Mouse (Mus musculus) stomach, postnatal 0 days (tissue): ENCODE results near the gene Zfhx3. TPM values are rescaled to one million over a fixed set of nuclear protein-coding genes. Genes with fewer than 3 reads are reported as not detected.

Source experiments
- ATAC-seq: fragments of 200-750 bp; cut with Nextera tagmentation; 2 replicates; pipeline ENCODE4 v1.8.0; 2017; ENCODE audit not compliant: low FRiP score, low TSS enrichment
- DNase-seq: peaks from one replicate; pipeline ENCODE4 v3.0.0-alpha.2; 2016; ENCODE audit warnings: low spot score
- H3K27ac ChIP-seq: fragments of 300-500 bp; sonication (generic); replicated peaks from 2 replicates; pipeline ENCODE4 v1.5.1; 2014; ENCODE audit warnings: mild to moderate bottlenecking, control low read depth
- H3K27me3 ChIP-seq: fragments of 300-500 bp; sonication (generic); 2 replicates; pipeline ENCODE4 v1.6.1; 2014; ENCODE audit warnings: low read length; ENCODE audit not compliant: control insufficient read depth, insufficient read depth
- H3K36me3 ChIP-seq: fragments of 300-500 bp; sonication (generic); 2 replicates; pipeline ENCODE4 v1.6.1; 2014; ENCODE audit warnings: low read length, mixed read lengths; ENCODE audit not compliant: control insufficient read depth, insufficient read depth
- H3K4me1 ChIP-seq: fragments of 300-500 bp; sonication (generic); replicated peaks from 2 replicates; pipeline ENCODE4 v1.6.1; 2014; ENCODE audit warnings: antibody characterized with exemption; ENCODE audit not compliant: control insufficient read depth, insufficient read depth
- H3K4me2 ChIP-seq: fragments of 300-500 bp; sonication (generic); replicated peaks from 2 replicates; pipeline ENCODE4 v1.6.1; 2014; ENCODE audit warnings: low read depth, mild to moderate bottlenecking, control low read depth, moderate library complexity
- H3K4me3 ChIP-seq: fragments of 300-500 bp; sonication (generic); 2 replicates; pipeline ENCODE4 v1.5.1; 2014; ENCODE audit warnings: low read depth, low read length, control low read depth
- H3K9ac ChIP-seq: fragments of 300-500 bp; sonication (generic); 2 replicates; pipeline ENCODE4 v1.6.1; 2014; ENCODE audit warnings: mild to moderate bottlenecking, low read length, control low read depth, mixed read lengths
- H3K9me3 ChIP-seq: fragments of 300-500 bp; sonication (generic); 2 replicates; pipeline ENCODE4 v1.6.1; 2016; ENCODE audit warnings: low read length; ENCODE audit not compliant: control insufficient read depth
- CTCF ChIP-seq: IDR thresholded peaks from 2 replicates; pipeline ENCODE4 v1.5.1; 2016; ENCODE audit warnings: antibody characterized with exemption, low read depth, mild to moderate bottlenecking, moderate library complexity
- EP300 ChIP-seq: optimal IDR thresholded peaks from 2 replicates; pipeline ENCODE3; 2016; ENCODE audit warnings: antibody characterized with exemption
- WGBS: fragments of 180-500 bp; shearing (Covaris S2); extraction: QIAGEN DNeasy Blood & Tissue Kit; methylation state at CpG from one replicate; pipeline ENCODE4 v1.1.7; 2014; 5-methylcytosine and 5-hydroxymethylcytosine counted together
- polyA plus RNA-seq: library from polyadenylated mRNA; unstranded; fragments of >200 nt; fragmentation: Nextera tagmentation; extraction: Ambion mirVana; gene quantifications from 2 replicates; pipeline ENCODE4 v1.2.1, GENCODE M21; 2015

Zfhx3 gene
- polyA plus RNA-seq, 1 experiment from 2014 or later: 4.6 TPM

DNA sequence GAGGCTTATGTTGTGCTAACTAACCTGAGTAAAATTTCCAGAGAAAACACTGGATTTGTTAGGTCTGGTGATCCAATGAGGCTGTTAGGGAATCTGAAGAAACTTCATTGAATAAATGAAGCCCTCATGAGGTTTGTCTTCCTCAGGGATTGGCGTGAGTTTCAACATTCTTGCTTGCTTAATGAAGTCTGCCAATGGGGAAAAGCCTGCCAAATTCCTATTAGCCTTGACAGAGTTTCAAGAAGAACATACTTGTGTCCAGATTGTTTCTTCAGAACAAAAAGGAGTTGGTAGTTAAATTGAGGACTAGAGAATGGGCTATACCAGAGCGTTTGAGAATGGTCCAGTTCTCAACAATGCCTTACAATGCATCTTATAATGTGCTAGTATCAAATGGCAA, 385.3 kb downstream of the Zfhx3 start:
- no peak for ATAC-seq
- WGBS: 72% methylated on average over 2 of the region's 2 CpGs
- H3K27me3 ChIP-seq: no peaks in the 10 kb centered on the region
- no peak for DNase-seq
- no peaks in the 10 kb centered on the region for H3K36me3 ChIP-seq
- TF ChIP-seq EP300 (no peak), CTCF (no peak)
- no peak overlapping the region for H3K4me2 ChIP-seq
- H3K27ac ChIP-seq: no peak overlapping the region
- H3K4me3 ChIP-seq: no peak overlapping the region
- no peaks in the 10 kb centered on the region for H3K4me1 ChIP-seq
- no peaks in the 10 kb centered on the region for H3K9me3 ChIP-seq
- no peak overlapping the region for H3K9ac ChIP-seq

DNA sequence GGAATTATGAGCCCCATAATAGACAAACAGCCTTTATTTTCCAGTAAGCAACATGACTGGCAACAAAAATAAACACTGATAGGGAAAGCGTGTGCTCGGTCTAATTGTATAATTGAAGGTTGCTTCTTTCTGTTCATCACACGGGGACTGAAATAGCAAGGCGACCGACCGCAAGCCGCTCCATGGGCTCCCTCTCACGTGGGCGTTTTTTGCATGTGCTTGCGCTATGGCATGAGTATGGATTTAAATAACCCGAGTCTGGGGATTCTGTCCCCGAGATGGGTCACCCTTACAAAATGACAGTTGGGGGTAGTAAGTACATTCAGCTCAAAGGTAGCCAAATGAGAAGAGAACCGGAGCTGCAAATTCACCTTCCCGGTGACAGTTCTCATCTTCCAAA, 405.9 kb downstream of the Zfhx3 start:
- no peak overlapping the region for H3K4me3 ChIP-seq
- no peaks in the 10 kb centered on the region for H3K27me3 ChIP-seq
- H3K27ac ChIP-seq: no peak overlapping the region
- H3K4me1 ChIP-seq: no peaks in the 10 kb centered on the region
- H3K9me3 ChIP-seq: no peaks in the 10 kb centered on the region
- H3K4me2 ChIP-seq: no peak overlapping the region
- 74% methylated on average over 14 of the region's 14 CpGs for WGBS
- DNase-seq: no peak
- H3K36me3 ChIP-seq: no peaks in the 10 kb centered on the region
- ATAC-seq: no peak
- TF ChIP-seq EP300: no peak
- no peak for TF ChIP-seq CTCF
- no peak overlapping the region for H3K9ac ChIP-seq

DNA sequence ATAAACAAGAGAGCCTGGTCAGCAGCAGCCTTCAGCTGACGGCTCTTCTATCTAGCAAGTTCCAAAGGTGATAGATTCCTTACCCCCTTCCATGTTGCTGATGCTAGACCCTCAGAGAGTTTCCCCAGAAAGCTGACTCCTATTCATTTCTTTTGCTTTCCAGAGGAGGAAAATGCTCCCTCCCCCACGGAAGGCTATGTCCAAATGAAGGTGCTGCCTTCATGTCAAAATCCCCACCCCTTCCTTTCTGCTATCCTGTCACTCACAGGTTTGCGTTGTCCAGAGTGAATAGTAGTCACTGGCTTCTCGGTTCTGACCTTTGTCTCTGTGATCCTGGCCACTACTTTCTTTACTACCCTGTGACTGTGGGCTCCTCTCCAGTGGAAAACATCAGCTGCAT, 406.3 kb downstream of the Zfhx3 start:
- Histone ChIP-seq H3K4me3 (no peak overlapping the region), H3K27me3 (no peaks in the 10 kb centered on the region), H3K4me1 (no peaks in the 10 kb centered on the region), H3K9ac (no peak overlapping the region), H3K9me3 (no peaks in the 10 kb centered on the region), H3K27ac (no peak overlapping the region), H3K36me3 (no peaks in the 10 kb centered on the region), H3K4me2 (no peak overlapping the region)
- 45% methylated on average over 4 of the region's 4 CpGs for WGBS
- TF ChIP-seq CTCF (no peak), EP300 (no peak)
- ATAC-seq: no peak
- DNase-seq: no peak

DNA sequence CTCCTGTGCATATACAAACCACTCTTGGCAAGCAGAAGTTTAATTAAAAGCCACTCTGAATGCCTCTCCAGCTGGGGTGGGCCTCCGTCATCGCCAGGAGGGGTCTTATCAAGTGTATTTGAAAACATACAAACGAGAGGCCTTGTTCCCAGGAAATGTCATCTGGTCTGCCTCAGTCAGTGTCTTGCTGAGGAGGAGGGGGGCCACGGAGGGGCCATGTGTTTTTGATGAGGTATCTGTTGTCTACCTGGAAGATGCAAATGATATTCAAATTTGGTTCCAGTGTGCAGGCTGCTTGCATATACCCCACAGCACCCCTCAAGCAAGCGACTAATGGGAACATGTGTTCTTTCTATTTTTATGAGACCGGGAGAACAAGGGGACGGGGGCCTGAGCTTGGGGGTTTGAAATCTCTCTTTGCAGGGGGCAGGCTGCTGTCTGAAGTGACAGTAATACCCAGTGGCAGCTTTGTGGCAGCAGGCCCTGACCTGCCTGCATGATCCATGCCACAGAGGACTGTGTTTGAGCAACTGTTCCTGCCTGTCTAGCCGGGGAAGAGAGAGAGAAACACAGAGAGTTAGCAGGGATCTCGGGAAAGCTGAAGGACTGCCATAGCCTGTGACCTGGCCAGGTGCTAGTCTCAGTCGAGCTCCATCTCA, 412.8 kb downstream of the Zfhx3 start:
- H3K27ac ChIP-seq: no peak overlapping the region
- H3K4me2 ChIP-seq: no peak overlapping the region
- no peak for ATAC-seq
- H3K9me3 ChIP-seq: no peaks in the 10 kb centered on the region
- H3K9ac ChIP-seq: no peak overlapping the region
- H3K27me3 ChIP-seq: no peaks in the 10 kb centered on the region
- H3K36me3 ChIP-seq: no peaks in the 10 kb centered on the region
- no peak overlapping the region for H3K4me3 ChIP-seq
- WGBS: 46% methylated on average over 10 of the region's 10 CpGs
- H3K4me1 ChIP-seq: no peaks in the 10 kb centered on the region
- TF ChIP-seq EP300 (no peak), CTCF (no peak)
- DNase-seq: no peak

DNA sequence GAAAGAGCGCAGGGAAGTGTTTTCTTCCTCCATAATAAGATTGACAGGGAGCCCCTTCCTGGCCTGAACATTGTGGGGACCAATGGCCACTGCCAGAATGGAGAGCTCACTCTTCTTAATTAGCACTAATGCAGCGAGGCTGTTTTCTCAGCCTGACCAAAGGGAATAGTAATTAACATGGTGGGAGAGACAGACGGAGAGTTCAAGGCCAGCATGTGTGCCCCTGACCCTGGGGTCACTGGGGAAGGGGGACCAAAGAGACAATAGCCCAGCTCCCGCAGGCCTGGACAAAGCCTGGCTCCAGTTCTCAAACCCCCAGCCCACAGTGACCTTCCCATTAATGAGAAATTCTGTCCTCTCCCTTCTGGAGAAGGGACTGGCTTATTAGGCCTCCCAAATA, 419.0 kb downstream of the Zfhx3 start:
- TF ChIP-seq CTCF (no peak), EP300 (no peak)
- Histone ChIP-seq H3K27ac (no peak overlapping the region), H3K27me3 (no peaks in the 10 kb centered on the region), H3K4me3 (no peak overlapping the region), H3K9ac (no peak overlapping the region), H3K9me3 (no peaks in the 10 kb centered on the region), H3K4me1 (no peaks in the 10 kb centered on the region), H3K36me3 (no peaks in the 10 kb centered on the region), H3K4me2 (no peak overlapping the region)
- WGBS: 77% methylated on average over 4 of the region's 4 CpGs
- ATAC-seq: no peak
- DNase-seq: no peak

DNA sequence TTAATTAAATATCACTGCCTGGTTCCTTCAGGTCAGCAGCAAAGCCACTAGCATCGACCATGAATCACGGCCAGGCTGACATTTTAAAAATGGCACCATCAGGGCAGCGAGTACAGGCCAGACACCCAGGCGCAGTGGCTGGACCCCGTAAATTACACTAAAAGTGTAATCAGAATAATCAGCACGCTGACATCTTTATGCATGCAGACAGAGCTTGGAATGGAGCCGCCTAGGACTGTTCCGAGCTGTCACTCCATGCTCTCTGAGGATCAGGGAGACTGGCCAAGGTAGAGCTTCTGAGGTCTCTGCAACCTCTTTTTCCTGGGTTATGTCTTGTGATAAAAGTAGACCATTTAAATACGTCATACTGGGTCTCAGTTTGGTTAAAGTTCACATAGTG, 420.0 kb downstream of the Zfhx3 start:
- no peak for DNase-seq

More for the DNA sequence above, 420.0 kb downstream of the Zfhx3 start:
- Histone ChIP-seq H3K4me2 (no peak overlapping the region), H3K27ac (no peak overlapping the region), H3K9me3 (no peaks in the 10 kb centered on the region), H3K36me3 (no peaks in the 10 kb centered on the region), H3K27me3 (no peaks in the 10 kb centered on the region), H3K4me1 (no peaks in the 10 kb centered on the region), H3K9ac (no peak overlapping the region), H3K4me3 (no peak overlapping the region)
- no peak for ATAC-seq
- 79% methylated on average over 9 of the region's 9 CpGs for WGBS
- no peak for TF ChIP-seq CTCF
- no peak for TF ChIP-seq EP300
